In the genomic region with DNA sequence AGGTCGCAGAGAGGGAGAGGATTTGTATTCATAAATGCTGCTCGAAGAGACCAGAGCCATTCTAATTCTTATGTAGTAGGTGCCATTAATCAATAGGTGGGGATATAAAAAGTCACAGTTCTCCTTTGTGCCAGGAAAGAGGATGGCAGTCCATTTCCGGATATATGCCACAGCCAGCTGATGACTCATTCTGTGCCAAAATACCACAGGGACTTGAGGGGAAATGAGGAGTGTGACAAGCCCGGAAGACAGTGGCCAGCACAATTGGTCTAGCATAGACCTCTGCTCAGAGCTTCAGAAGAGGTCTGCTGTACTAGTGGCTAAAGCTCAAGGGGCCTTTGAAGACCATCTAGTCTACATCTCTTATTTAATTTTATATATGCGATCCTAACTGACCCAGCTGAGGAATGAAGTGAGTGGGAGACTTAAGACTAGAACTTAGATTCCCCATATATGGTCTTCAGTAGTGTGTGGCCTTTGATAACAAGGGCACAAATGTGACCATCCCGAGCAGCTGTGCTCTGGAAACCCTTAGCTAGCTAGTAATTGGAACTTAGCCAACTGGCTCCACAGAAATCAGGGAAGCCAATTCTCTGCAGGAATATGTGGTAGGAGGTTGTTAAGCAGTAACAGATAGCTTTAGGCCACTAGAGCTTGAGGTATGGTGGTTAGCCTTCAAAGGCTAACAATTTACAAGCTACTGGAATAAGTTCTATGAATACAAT, we compare ENCODE assay signal across 12 mouse cellular contexts.
DNase-seq lines count a peak whose midpoint lies in the region; ATAC-seq and TF ChIP-seq lines count a peak whose summit lies in the region.
"Had no signal": no experiment of that assay in that cellular context is flagged by ENCODE, and none has a peak within 500 bp of the region (broad histone marks: within the 10 kb centered on the region; RNA-seq: fewer than 3 reads in every experiment).

No protein-coding gene starts in this region.

- no peak for TF ChIP-seq POLR2A in brain, embryonic 14.5 days (IDR thresholded peaks at IDR 0.05; ENCODE audit: borderline replicate concordance, extremely low read depth, insufficient read depth, insufficient read length, poor library complexity, severe bottlenecking)

- H3K9ac ChIP-seq in heart, embryonic 12.5 days: no peak overlapping the region
- no peak overlapping the region for H3K9ac ChIP-seq in kidney, embryonic 14.5 days (ENCODE audit: low read depth, low read length)
- H3K9ac ChIP-seq: limb, embryonic 15.5 days had no signal

- DNase-seq in heart, adult 18-20 months: no peak
- peak; percentile 5 for DNase-seq in kidney, postnatal 10 days
- peak; percentile 67 for DNase-seq in 3T3-L1 (ENCODE audit: low read depth, low spot score)
- peak; percentile 16 for DNase-seq in brain, embryonic 14.5 days (ENCODE audit: low read depth)
- no peak for DNase-seq in right cerebral cortex, adult 2 months (ENCODE audit: low spot score in 2 of 2)
- no peak for DNase-seq in gastrocnemius, adult 2 months
- DNase-seq: adrenal gland, postnatal 36 days; kidney, adult 11 months had no signal

- no peaks in the 10 kb centered on the region for H3K36me3 ChIP-seq in heart, embryonic 12.5 days
- H3K36me3 ChIP-seq in kidney, embryonic 14.5 days (ENCODE audit: control insufficient read depth, insufficient read depth, low read length): no peaks in the 10 kb centered on the region
- H3K36me3 ChIP-seq: limb, embryonic 15.5 days had no signal

- H3K4me3 ChIP-seq in heart, embryonic 12.5 days: no peak overlapping the region
- no peak overlapping the region for H3K4me3 ChIP-seq in kidney, embryonic 14.5 days (ENCODE audit: low read length)
- no peak overlapping the region for H3K4me3 ChIP-seq in gastrocnemius, adult 2 months
- H3K4me3 ChIP-seq: limb, embryonic 15.5 days had no signal

- intact Hi-C loops in gastrocnemius, adult 2 months (cut with DNase I): no loop called here

- WGBS in heart, embryonic 12.5 days: 55% methylated on average over 6 of the region's 6 CpGs
- 72% methylated on average over 6 of the region's 6 CpGs for WGBS in kidney, embryonic 14.5 days

- 0 out of 2 replicates have a peak overlapping the region, but pooled peaks have one; percentile 25 for H3K27ac ChIP-seq in heart, embryonic 12.5 days (ENCODE audit: poor library complexity, severe bottlenecking)
- no peak overlapping the region for H3K27ac ChIP-seq in kidney, embryonic 14.5 days (ENCODE audit: low read depth, low read length)
- no peak overlapping the region for H3K27ac ChIP-seq in gastrocnemius, adult 2 months
- H3K27ac ChIP-seq: limb, embryonic 15.5 days; macrophage had no signal

- H3K4me1 ChIP-seq in heart, embryonic 12.5 days (replicated peaks): peaks cover 8% of the 10 kb centered on the region
- no peaks in the 10 kb centered on the region for H3K4me1 ChIP-seq in kidney, embryonic 14.5 days (ENCODE audit: control insufficient read depth, insufficient read depth, low read length)
- H3K4me1 ChIP-seq: limb, embryonic 15.5 days had no signal

- no peak for TF ChIP-seq CTCF in brain, embryonic 14.5 days (IDR thresholded peaks at IDR 0.05; ENCODE audit: borderline replicate concordance, extremely low read depth, insufficient read depth, insufficient read length)
- TF ChIP-seq CTCF in gastrocnemius, adult 2 months (IDR thresholded peaks at IDR 0.05): no peak

- no peak overlapping the region for H3K4me2 ChIP-seq in heart, embryonic 12.5 days
- H3K4me2 ChIP-seq in kidney, embryonic 14.5 days (replicated peaks; ENCODE audit: low read depth, low read length): no peak overlapping the region
- H3K4me2 ChIP-seq: limb, embryonic 15.5 days had no signal

- H3K27me3 ChIP-seq in heart, embryonic 12.5 days (replicated peaks): no peaks in the 10 kb centered on the region
- H3K27me3 ChIP-seq in kidney, embryonic 14.5 days (ENCODE audit: control insufficient read depth, insufficient read depth, low read length): no peaks in the 10 kb centered on the region
- H3K27me3 ChIP-seq: limb, embryonic 15.5 days had no signal

- H3K9me3 ChIP-seq in heart, embryonic 12.5 days (replicated peaks): no peaks in the 10 kb centered on the region
- H3K9me3 ChIP-seq in kidney, embryonic 14.5 days (ENCODE audit: control insufficient read depth, low read length): no peaks in the 10 kb centered on the region
- H3K9me3 ChIP-seq: limb, embryonic 15.5 days had no signal

- ATAC-seq in heart, embryonic 12.5 days (ENCODE audit: insufficient number of reproducible peaks, low FRiP score): 0 out of 2 replicates have a peak, but pooled peaks have one; percentile 25
- ATAC-seq in kidney, embryonic 14.5 days (ENCODE audit: low FRiP score, low TSS enrichment): no peak

Comparison
In these comparisons a context has a peak if more than half of its experiments do, and no peak if none do; other contexts are left out.
1. DNase-seq: peak in kidney, postnatal 10 days (single experiment), 3T3-L1 (single experiment) and brain, embryonic 14.5 days (single experiment); none in heart, adult 18-20 months (0 of 2), right cerebral cortex, adult 2 months (0 of 2) and gastrocnemius, adult 2 months (single experiment).